In the genomic region with DNA sequence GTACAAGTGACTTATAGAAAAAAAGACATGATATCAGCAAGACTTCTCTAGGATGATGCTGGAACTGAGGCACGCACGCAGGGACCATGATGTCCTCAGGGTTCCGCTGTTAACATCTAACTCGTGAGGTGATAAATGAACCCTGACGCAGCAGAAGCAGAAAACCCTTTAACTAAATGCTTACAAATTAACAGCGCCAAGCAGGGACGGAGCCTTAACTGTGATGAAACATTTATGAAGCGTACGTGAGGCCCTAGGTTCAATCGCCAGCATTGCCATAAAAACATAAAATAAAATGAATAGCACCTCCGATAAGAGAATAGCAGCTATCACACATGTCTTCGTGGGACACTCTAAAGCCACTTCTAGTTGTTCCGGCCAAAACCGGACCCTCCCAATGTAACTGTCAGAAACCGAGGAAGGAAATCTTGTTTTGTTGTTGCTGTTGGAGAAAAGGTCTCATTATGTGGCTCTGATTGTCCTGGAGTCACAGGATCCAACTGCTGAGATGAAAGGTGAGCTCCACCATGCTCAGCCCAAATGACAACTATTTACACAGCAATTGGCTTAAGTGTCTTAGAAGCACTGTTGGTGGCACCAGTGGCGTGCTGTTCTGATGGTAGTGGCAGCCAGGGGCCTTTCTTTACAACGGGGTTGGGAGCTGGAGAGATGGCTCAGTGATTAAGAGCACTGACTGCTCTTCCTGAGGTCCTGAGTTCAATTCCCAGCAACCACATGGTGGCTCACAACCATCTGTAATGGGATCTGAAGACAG, we compare ENCODE assay signal across 34 mouse cellular contexts. TPM values are rescaled to one million over a fixed set of nuclear protein-coding genes. Genes with fewer than 3 reads are reported as not detected.
DNase-seq lines count a peak whose midpoint lies in the region; ATAC-seq and TF ChIP-seq lines count a peak whose summit lies in the region.
"Had no signal": no experiment of that assay in that cellular context is flagged by ENCODE, and none has a peak within 500 bp of the region (broad histone marks: within the 10 kb centered on the region; RNA-seq: fewer than 3 reads in every experiment).

No protein-coding gene starts in this region.

- H3K4me3 ChIP-seq in heart, embryonic 10.5 days, result no peak overlapping the region
- no peak overlapping the region for H3K4me3 ChIP-seq in kidney, embryonic 14.5 days (ENCODE audit: low read length)
- no peak overlapping the region for H3K4me3 ChIP-seq in kidney, postnatal 0 days (replicated peaks; ENCODE audit: low read depth, low read length)
- H3K4me3 ChIP-seq in kidney, embryonic 15.5 days (replicated peaks), result no peak overlapping the region
- no peak overlapping the region for H3K4me3 ChIP-seq in intestine, postnatal 0 days (ENCODE audit: low read depth, low read length)
- H3K4me3 ChIP-seq: embryonic facial prominence, embryonic 10.5 days; embryonic facial prominence, embryonic 13.5 days; erythroblast, embryonic 14.5 days; forebrain, embryonic 12.5 days; forebrain, embryonic 15.5 days; heart, embryonic 12.5 days; heart, embryonic 15.5 days; hindbrain, embryonic 10.5 days; hindbrain, embryonic 13.5 days had no signal

- TF ChIP-seq CTCF in kidney, postnatal 0 days (IDR thresholded peaks at IDR 0.05; ENCODE audit: low read depth), result no peak
- TF ChIP-seq CTCF in intestine, postnatal 0 days (IDR thresholded peaks at IDR 0.05; ENCODE audit: low read depth), result peak; percentile 12; the same call in 1 of the 2 replicates

- WGBS in heart, embryonic 10.5 days, result 87% methylated on average over 17 of the region's 17 CpGs
- 69% methylated on average over 17 of the region's 17 CpGs for WGBS in kidney, embryonic 14.5 days
- WGBS in kidney, postnatal 0 days, result 58% methylated on average over 17 of the region's 17 CpGs
- WGBS in kidney, embryonic 15.5 days, result 62% methylated on average over 17 of the region's 17 CpGs
- WGBS in intestine, postnatal 0 days, result 46% methylated on average over 17 of the region's 17 CpGs

- no peak overlapping the region for H3K9ac ChIP-seq in kidney, embryonic 14.5 days (ENCODE audit: low read depth, low read length)
- H3K9ac ChIP-seq in kidney, postnatal 0 days (ENCODE audit: low read depth, low read length), result no peak overlapping the region
- no peak overlapping the region for H3K9ac ChIP-seq in kidney, embryonic 15.5 days
- no peak overlapping the region for H3K9ac ChIP-seq in intestine, postnatal 0 days (ENCODE audit: low read depth, low read length)
- H3K9ac ChIP-seq: embryonic facial prominence, embryonic 13.5 days; forebrain, embryonic 12.5 days; forebrain, embryonic 15.5 days; heart, embryonic 12.5 days; heart, embryonic 15.5 days; hindbrain, embryonic 13.5 days had no signal

- DNase-seq in heart, embryonic 10.5 days (ENCODE audit: low spot score), result peak; percentile 56
- no peak for DNase-seq in heart, adult 18-20 months
- DNase-seq in kidney, adult 8-10 months, result peak; percentile 45 to 57
- DNase-seq in kidney, postnatal 0 days (ENCODE audit: low spot score), result peak; percentile 13
- no peak for DNase-seq in thymus, postnatal 25 days
- DNase-seq: adrenal gland, adult 8-10 months; adrenal gland, postnatal 25 days; cerebellum, adult 11-12 months; cerebellum, adult 8-10 months; cerebellum, postnatal 10 days; cerebellum, postnatal 36 days; embryo, embryonic 11 days; gastrocnemius, postnatal 10 days; gastrocnemius, postnatal 36 days; heart, postnatal 10 days; heart, postnatal 36 days had no signal

- no peaks in the 10 kb centered on the region for H3K27me3 ChIP-seq in heart, embryonic 10.5 days (ENCODE audit: insufficient read depth, poor library complexity, severe bottlenecking)
- H3K27me3 ChIP-seq in kidney, embryonic 14.5 days (ENCODE audit: control insufficient read depth, insufficient read depth, low read length), result no peaks in the 10 kb centered on the region
- no peaks in the 10 kb centered on the region for H3K27me3 ChIP-seq in kidney, postnatal 0 days (ENCODE audit: insufficient read depth, low read length)
- no peaks in the 10 kb centered on the region for H3K27me3 ChIP-seq in kidney, embryonic 15.5 days
- H3K27me3 ChIP-seq in intestine, postnatal 0 days (replicated peaks; ENCODE audit: control insufficient read depth, insufficient read depth, low read length), result no peaks in the 10 kb centered on the region
- H3K27me3 ChIP-seq: embryonic facial prominence, embryonic 13.5 days; forebrain, embryonic 12.5 days; forebrain, embryonic 15.5 days; heart, embryonic 12.5 days; heart, embryonic 15.5 days; hindbrain, embryonic 13.5 days had no signal

- H3K27ac ChIP-seq in heart, embryonic 10.5 days, result no peak overlapping the region
- no peak overlapping the region for H3K27ac ChIP-seq in kidney, embryonic 14.5 days (ENCODE audit: low read depth, low read length)
- no peak overlapping the region for H3K27ac ChIP-seq in kidney, postnatal 0 days
- no peak overlapping the region for H3K27ac ChIP-seq in kidney, embryonic 15.5 days
- peak overlapping the region; percentile 68 for H3K27ac ChIP-seq in intestine, postnatal 0 days (ENCODE audit: low read depth, low read length)
- H3K27ac ChIP-seq: embryonic facial prominence, embryonic 10.5 days; embryonic facial prominence, embryonic 13.5 days; forebrain, embryonic 12.5 days; forebrain, embryonic 15.5 days; heart, embryonic 15.5 days; hindbrain, embryonic 10.5 days; hindbrain, embryonic 13.5 days had no signal

- no peak for ATAC-seq in kidney, embryonic 14.5 days (ENCODE audit: low FRiP score, low TSS enrichment)
- no peak for ATAC-seq in kidney, postnatal 0 days (replicated peaks; ENCODE audit: low FRiP score, low read depth)
- no peak for ATAC-seq in kidney, embryonic 15.5 days (replicated peaks; ENCODE audit: low FRiP score)
- peak; percentile 75 for ATAC-seq in intestine, postnatal 0 days
- ATAC-seq: activated CD4-positive, CD25-positive, alpha-beta regulatory T cell, adult 4 months; forebrain, embryonic 15.5 days had no signal

- no peaks in the 10 kb centered on the region for H3K9me3 ChIP-seq in heart, embryonic 10.5 days
- H3K9me3 ChIP-seq in kidney, embryonic 14.5 days (ENCODE audit: control insufficient read depth, low read length), result no peaks in the 10 kb centered on the region
- H3K9me3 ChIP-seq in kidney, postnatal 0 days (replicated peaks; ENCODE audit: low read length), result no peaks in the 10 kb centered on the region
- H3K9me3 ChIP-seq in kidney, embryonic 15.5 days (replicated peaks), result no peaks in the 10 kb centered on the region
- no peaks in the 10 kb centered on the region for H3K9me3 ChIP-seq in intestine, postnatal 0 days (ENCODE audit: control insufficient read depth)
- H3K9me3 ChIP-seq: embryonic facial prominence, embryonic 10.5 days; embryonic facial prominence, embryonic 13.5 days; forebrain, embryonic 12.5 days; forebrain, embryonic 15.5 days; heart, embryonic 12.5 days; heart, embryonic 15.5 days; hindbrain, embryonic 10.5 days; hindbrain, embryonic 13.5 days had no signal

- H3K4me1 ChIP-seq in heart, embryonic 10.5 days, result peaks cover 16% of the 10 kb centered on the region
- 0 out of 2 replicates have a peak, but pooled peaks cover 7% of the 10 kb centered on the region for H3K4me1 ChIP-seq in kidney, embryonic 14.5 days (ENCODE audit: control insufficient read depth, insufficient read depth, low read length)
- H3K4me1 ChIP-seq in kidney, postnatal 0 days (replicated peaks; ENCODE audit: insufficient read depth, low read length), result peaks cover 7% of the 10 kb centered on the region; the same call in 1 of the 2 replicates
- peaks cover 11% of the 10 kb centered on the region; the same call in 1 of the 2 replicates for H3K4me1 ChIP-seq in kidney, embryonic 15.5 days
- H3K4me1 ChIP-seq in intestine, postnatal 0 days (replicated peaks; ENCODE audit: control insufficient read depth, insufficient read depth, low read length), result 0 out of 2 replicates have a peak, but pooled peaks cover 7% of the 10 kb centered on the region
- H3K4me1 ChIP-seq: forebrain, embryonic 12.5 days; forebrain, embryonic 15.5 days; hindbrain, embryonic 10.5 days; hindbrain, embryonic 13.5 days had no signal

- peaks cover 61% of the 10 kb centered on the region for H3K36me3 ChIP-seq in heart, embryonic 10.5 days
- H3K36me3 ChIP-seq in kidney, embryonic 14.5 days (ENCODE audit: control insufficient read depth, insufficient read depth, low read length), result peaks cover 40% of the 10 kb centered on the region; the same call in 1 of the 2 replicates
- peaks cover 19% of the 10 kb centered on the region; the same call in 1 of the 2 replicates for H3K36me3 ChIP-seq in kidney, postnatal 0 days (ENCODE audit: insufficient read depth, low read length)
- H3K36me3 ChIP-seq in kidney, embryonic 15.5 days, result peaks cover 64% of the 10 kb centered on the region
- peaks cover 16% of the 10 kb centered on the region; the same call in 1 of the 2 replicates for H3K36me3 ChIP-seq in intestine, postnatal 0 days (ENCODE audit: control insufficient read depth, insufficient read depth)
- H3K36me3 ChIP-seq: forebrain, embryonic 12.5 days; forebrain, embryonic 15.5 days; hindbrain, embryonic 13.5 days had no signal

- no peak overlapping the region for H3K4me2 ChIP-seq in kidney, embryonic 14.5 days (replicated peaks; ENCODE audit: low read depth, low read length)
- no peak overlapping the region for H3K4me2 ChIP-seq in kidney, postnatal 0 days (ENCODE audit: low read length)
- H3K4me2 ChIP-seq in kidney, embryonic 15.5 days, result no peak overlapping the region
- H3K4me2 ChIP-seq in intestine, postnatal 0 days (replicated peaks; ENCODE audit: low read depth), result no peak overlapping the region; the same call in 1 of the 2 replicates
- H3K4me2 ChIP-seq: embryonic facial prominence, embryonic 13.5 days; forebrain, embryonic 12.5 days; forebrain, embryonic 15.5 days; heart, embryonic 12.5 days; heart, embryonic 15.5 days; hindbrain, embryonic 13.5 days had no signal

RNA-seq across cellular contexts. Expression of gene Crtap, which starts 7.4 kb away (rescaled TPM):
- polyA plus RNA-seq in heart, embryonic 10.5 days (2016; fragmentation: Nextera tagmentation; extraction: Ambion mirVana), result 92.4 and 124 TPM in 2 replicates
- 10 to 100 TPM; 32.0 to 37.2 TPM for total RNA-seq in heart, adult 18-20 months (2021)
- 113 and 125 TPM in 2 replicates for polyA plus RNA-seq in kidney, embryonic 14.5 days (2014; fragmentation: Nextera tagmentation; extraction: Ambion mirVana)
- polyA plus RNA-seq in kidney, postnatal 0 days (2015; fragmentation: Nextera tagmentation; extraction: Ambion mirVana), result 133 and 140 TPM in 2 replicates
- 128 and 138 TPM in 2 replicates for polyA plus RNA-seq in kidney, embryonic 15.5 days (2015; fragmentation: Nextera tagmentation; extraction: Ambion mirVana)
- polyA plus RNA-seq in intestine, postnatal 0 days (2015; fragmentation: Nextera tagmentation; extraction: Ambion mirVana), result 57.3 and 58.3 TPM in 2 replicates

RNA-seq across cellular contexts. Expression of gene Glb1, which starts 17.8 kb away (rescaled TPM):
- polyA plus RNA-seq in heart, embryonic 10.5 days (2016; fragmentation: Nextera tagmentation; extraction: Ambion mirVana), result 33.5 and 45.1 TPM in 2 replicates
- 10 to 100 TPM; 13.9 to 15.1 TPM for total RNA-seq in heart, adult 18-20 months (2021)
- polyA plus RNA-seq in kidney, embryonic 14.5 days (2014; fragmentation: Nextera tagmentation; extraction: Ambion mirVana), result 30.9 and 49.6 TPM in 2 replicates
- polyA plus RNA-seq in kidney, postnatal 0 days (2015; fragmentation: Nextera tagmentation; extraction: Ambion mirVana), result 77.9 and 85.5 TPM in 2 replicates
- 54.0 and 58.4 TPM in 2 replicates for polyA plus RNA-seq in kidney, embryonic 15.5 days (2015; fragmentation: Nextera tagmentation; extraction: Ambion mirVana)
- 491 and 524 TPM in 2 replicates for polyA plus RNA-seq in intestine, postnatal 0 days (2015; fragmentation: Nextera tagmentation; extraction: Ambion mirVana)

RNA-seq across cellular contexts. Expression of gene Tmppe, which starts 17.8 kb away (rescaled TPM):
- 11.5 and 14.6 TPM in 2 replicates for polyA plus RNA-seq in heart, embryonic 10.5 days (2016; fragmentation: Nextera tagmentation; extraction: Ambion mirVana)
- total RNA-seq in heart, adult 18-20 months (2021), result 1 to 10 TPM; 3.3 to 3.8 TPM
- 3.7 and 4.1 TPM in 2 replicates for polyA plus RNA-seq in kidney, embryonic 14.5 days (2014; fragmentation: Nextera tagmentation; extraction: Ambion mirVana)
- 7.0 and 9.7 TPM in 2 replicates for polyA plus RNA-seq in kidney, postnatal 0 days (2015; fragmentation: Nextera tagmentation; extraction: Ambion mirVana)
- polyA plus RNA-seq in kidney, embryonic 15.5 days (2015; fragmentation: Nextera tagmentation; extraction: Ambion mirVana), result 11.0 and 12.5 TPM in 2 replicates
- 25.7 and 30.0 TPM in 2 replicates for polyA plus RNA-seq in intestine, postnatal 0 days (2015; fragmentation: Nextera tagmentation; extraction: Ambion mirVana)

RNA-seq across cellular contexts. Expression of gene Bcl2a1c, which starts 53.2 kb away (rescaled TPM):
- polyA plus RNA-seq in heart, embryonic 10.5 days (2016; fragmentation: Nextera tagmentation; extraction: Ambion mirVana), result not detected in 2 replicates
- total RNA-seq in heart, adult 18-20 months (2021), result not detected
- not detected in 2 replicates for polyA plus RNA-seq in kidney, embryonic 14.5 days (2014; fragmentation: Nextera tagmentation; extraction: Ambion mirVana)
- 0.50 TPM in 1 of 2 replicates, not detected in the other for polyA plus RNA-seq in kidney, postnatal 0 days (2015; fragmentation: Nextera tagmentation; extraction: Ambion mirVana)
- not detected in 2 replicates for polyA plus RNA-seq in kidney, embryonic 15.5 days (2015; fragmentation: Nextera tagmentation; extraction: Ambion mirVana)
- not detected in 2 replicates for polyA plus RNA-seq in intestine, postnatal 0 days (2015; fragmentation: Nextera tagmentation; extraction: Ambion mirVana)
- total RNA-seq: adrenal gland, adult 8-10 months; adrenal gland, postnatal 25 days; ES-E14; gastrocnemius, postnatal 10 days; gastrocnemius, postnatal 36 days; granulocyte monocyte progenitor cell, adult 5-6 weeks; heart, adult 8-10 months; heart, postnatal 10 days; heart, postnatal 36 days had no signal
- polyA plus RNA-seq: brain, embryonic 14.5 days; cortical plate, adult 2 months; embryonic facial prominence, embryonic 10.5 days; embryonic facial prominence, embryonic 13.5 days; erythroblast, embryonic 14.5 days; forebrain, embryonic 12.5 days; forebrain, embryonic 15.5 days; heart, embryonic 12.5 days; heart, embryonic 15.5 days; hindbrain, embryonic 10.5 days; hindbrain, embryonic 13.5 days had no signal

Comparison
In these comparisons a context has a peak if more than half of its experiments do, and no peak if none do; other contexts are left out.
1. DNase-seq: peak in heart, embryonic 10.5 days (single experiment), kidney, adult 8-10 months (2 of 2) and kidney, postnatal 0 days (single experiment); none in heart, adult 18-20 months (0 of 2) and thymus, postnatal 25 days (single experiment).